Mouse (Mus musculus) kidney, postnatal 14 days (tissue): ENCODE results near the gene Nhlrc4.
A peak's percentile ranks its signal among the peaks of the same experiment; 100 is the strongest.

Experiments
- DNase-seq: peaks from one replicate; pipeline ENCODE4 v3.0.0; 2022; ENCODE audit warnings: mixed read lengths

Nhlrc4 gene

DNA sequence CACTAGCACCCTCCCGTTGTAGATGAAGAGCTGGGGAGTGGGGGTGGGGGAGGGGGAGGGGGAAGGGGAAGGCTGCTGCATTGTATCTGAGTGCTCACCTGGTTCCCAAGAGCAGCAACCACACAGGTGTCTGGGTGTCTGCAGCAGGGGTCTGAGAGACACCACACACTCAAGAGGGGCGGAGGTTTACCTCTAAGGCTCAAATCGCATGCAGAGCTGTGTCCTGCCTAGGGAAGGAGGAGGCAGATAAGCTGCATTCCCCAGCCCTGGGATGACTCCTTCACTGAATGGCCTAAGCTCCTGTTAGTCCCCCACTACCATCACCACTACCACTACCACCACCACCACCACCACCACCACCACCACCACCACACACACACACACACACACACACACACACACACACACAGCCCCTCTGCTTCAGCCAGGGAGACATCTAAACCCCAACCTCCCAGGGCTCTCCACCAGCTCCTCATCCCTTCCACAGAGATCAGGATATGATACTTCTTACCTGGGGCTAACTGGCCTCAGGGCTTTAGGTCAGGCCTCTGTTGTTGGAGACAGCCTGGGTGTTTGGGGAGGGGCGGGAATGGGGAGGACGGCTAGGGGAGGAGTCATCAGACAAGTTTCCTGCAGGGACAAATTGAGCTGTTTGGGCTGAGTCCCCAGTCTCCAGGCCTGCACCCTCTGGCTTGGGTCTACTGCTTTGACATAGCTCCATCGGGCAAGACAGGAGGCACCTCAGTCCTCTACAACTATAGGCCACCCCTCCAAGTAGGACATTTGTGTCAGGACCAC is at the start of gene Nhlrc4, which contains the start of gene Pigq:
Nhlrc4 (minus strand) TSS at position 596 of the 798 bp plus-strand sequence.
Pigq (minus strand) TSS at position 571 of the 798 bp plus-strand sequence.
- no peak for DNase-seq

DNA sequence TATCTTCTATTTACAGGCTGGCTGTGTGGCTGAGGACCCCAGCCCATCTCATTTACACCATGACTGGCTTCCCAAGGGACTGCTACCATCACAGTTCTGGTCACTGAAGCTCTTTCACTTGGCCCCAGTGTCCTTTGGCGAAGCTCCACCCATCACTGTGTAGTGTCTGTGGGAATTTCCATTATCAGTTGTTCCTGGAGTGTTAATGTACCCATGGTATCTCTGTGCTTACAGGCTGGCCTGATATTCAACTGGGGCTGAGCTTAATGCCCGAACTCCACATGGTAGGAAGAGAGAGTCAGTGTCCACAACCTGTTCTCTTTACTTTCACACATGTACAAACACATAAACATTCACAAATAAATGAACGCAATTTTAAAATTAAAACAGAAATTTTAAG is 48.7 kb upstream of the Nhlrc4 start:
- DNase-seq, result no peak

DNA sequence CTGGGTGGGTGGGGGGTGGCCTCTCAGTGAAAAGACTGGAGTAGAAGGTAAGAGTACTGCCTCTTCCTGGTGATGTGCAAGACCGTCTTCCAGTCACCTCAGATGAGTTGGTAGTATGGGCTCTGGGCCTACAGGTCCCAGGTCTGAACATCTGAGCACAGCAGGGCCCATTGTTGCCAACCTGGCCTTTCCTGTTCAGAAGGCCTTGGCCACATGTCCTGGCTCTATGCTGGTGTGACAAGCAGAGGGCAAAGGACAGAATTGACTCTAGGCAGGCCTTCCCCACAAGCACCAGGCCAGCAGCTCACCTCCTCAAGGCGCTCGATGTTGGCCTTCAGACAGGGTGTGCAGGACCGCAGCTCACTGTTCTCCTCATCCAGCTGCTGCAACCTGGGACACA is 47.5 kb upstream of the Nhlrc4 start:
- DNase-seq, result no peak

- no peak for DNase-seq
Observed at GRCm38 (mm10) chr17:25990331-25990730, 45.6 kb upstream of the Nhlrc4 start.

- peak; percentile 96 for DNase-seq
Observed at GRCm38 (mm10) chr17:25985306-25986294, 40.8 kb upstream of the Nhlrc4 start, which contains the start of gene Capn15. Capn15 (minus strand) TSS chr17:25985796.

GRCm38 (mm10) chr17:25984556-25985305 is 40.0 kb upstream of the Nhlrc4 start:
- no peak for DNase-seq

GRCm38 (mm10) chr17:25984066-25984465 is 39.3 kb upstream of the Nhlrc4 start:
- DNase-seq, result no peak

DNA sequence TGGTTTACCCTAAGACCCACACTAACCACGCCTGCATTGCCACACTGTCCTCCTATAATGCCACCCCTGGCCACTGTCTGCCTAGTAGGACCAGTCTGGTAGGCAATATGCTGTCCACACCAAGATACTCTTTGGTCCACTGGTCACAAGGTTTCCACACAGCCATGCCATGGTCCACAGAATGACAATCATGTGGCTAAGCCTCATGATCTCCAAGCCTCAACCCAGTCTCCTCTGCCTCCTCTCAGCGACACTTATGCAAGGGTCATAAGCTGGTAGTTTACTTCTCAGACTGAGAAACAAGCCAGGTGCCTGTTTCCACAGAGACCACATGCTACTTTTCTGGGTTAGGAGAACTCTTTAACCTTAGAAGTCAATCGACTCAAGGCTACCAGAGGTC is 38.2 kb upstream of the Nhlrc4 start:
- no peak for DNase-seq

DNA sequence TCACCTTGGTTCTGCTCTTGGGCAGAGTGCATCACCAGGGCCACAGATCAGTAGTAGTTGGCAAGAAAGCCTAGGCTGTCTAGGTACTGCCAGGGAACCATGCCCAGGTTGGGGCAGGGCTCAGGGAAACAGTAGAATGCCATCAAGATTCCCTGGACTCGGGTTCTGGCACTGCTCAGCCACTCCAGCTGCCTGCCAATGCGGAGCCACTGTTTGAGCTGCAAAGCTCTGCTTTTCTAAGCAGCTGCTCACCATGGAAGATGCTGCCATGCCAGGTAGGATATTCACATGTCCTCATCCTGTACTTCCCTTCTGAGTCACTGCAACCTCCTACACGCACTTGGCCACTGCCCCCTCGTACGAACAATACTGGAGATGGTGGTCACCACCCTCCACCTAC is 36.1 kb upstream of the Nhlrc4 start:
- DNase-seq, result no peak

- peak; percentile 52 for DNase-seq
Observed at GRCm38 (mm10) chr17:25979829-25980738, 35.3 kb upstream of the Nhlrc4 start.

GRCm38 (mm10) chr17:25970954-25971707 is 26.4 kb upstream of the Nhlrc4 start:
- DNase-seq, result no peak

GRCm38 (mm10) chr17:25970448-25970847 is 25.7 kb upstream of the Nhlrc4 start:
- no peak for DNase-seq

GRCm38 (mm10) chr17:25968176-25968575 is 23.4 kb upstream of the Nhlrc4 start:
- DNase-seq, result peak; percentile 80

DNA sequence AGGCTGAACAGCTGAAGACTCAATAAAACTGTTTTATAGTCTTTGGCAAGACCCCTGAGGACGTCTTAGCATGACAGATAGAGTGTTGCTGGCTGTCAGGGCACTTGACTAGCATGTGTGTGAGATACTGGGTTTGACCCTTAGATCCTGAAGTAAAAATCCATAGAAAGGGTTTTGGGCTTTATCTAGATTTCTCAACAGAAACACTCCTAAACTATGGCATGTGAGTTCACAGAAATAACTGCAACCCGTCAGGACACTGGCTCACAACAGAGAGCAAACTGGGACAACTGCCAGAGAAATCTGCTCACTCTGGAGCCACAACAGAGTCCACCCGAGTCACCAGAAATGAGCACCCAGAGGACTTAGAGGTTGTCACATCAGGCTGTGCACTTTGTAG is 22.9 kb upstream of the Nhlrc4 start:
- peak; percentile 63 for DNase-seq

DNA sequence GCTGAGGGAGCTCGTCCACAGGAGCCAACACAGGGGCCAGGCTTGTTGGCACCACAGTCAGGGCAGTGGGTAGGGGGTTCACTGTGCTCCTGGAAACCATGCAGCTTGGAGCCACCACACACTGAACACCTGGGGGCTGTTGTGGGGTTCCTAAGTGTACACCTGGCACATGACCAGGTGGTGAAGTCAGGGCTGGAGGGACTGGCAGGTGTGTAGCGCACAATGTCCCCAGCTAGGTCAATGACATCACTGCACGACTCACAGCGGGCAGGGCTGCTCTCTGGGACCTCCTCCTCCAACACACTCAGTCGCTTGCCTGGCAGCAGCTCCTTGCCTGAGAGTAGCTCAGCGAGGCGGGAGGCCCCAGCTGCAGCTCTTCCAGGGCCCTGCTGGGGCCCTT is 19.5 kb upstream of the Nhlrc4 start:
- no peak for DNase-seq

- DNase-seq, result no peak
Observed at GRCm38 (mm10) chr17:25962413-25962905, 17.7 kb upstream of the Nhlrc4 start.

DNA sequence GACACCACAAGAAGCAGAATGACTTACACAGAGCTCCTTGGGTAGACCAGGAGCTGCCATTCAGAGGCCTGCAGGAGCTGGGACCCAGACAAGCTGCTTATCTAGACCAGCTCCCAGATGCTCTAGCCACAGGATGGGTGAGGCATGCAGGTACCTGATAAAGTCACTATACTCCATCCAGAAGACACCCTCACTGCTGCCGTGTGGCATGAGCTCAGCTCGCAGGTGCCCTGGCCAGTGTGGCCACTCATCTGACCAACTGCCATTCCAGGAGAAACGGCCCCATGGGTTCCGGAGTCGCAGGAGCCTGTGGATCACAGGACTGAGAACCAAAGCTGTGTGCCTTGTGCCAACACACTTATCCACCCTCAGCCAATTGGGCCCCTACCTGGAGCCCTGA is 16.8 kb upstream of the Nhlrc4 start:
- no peak for DNase-seq

GRCm38 (mm10) chr17:25959630-25960467 is 15.1 kb upstream of the Nhlrc4 start:
- DNase-seq, result no peak

DNA sequence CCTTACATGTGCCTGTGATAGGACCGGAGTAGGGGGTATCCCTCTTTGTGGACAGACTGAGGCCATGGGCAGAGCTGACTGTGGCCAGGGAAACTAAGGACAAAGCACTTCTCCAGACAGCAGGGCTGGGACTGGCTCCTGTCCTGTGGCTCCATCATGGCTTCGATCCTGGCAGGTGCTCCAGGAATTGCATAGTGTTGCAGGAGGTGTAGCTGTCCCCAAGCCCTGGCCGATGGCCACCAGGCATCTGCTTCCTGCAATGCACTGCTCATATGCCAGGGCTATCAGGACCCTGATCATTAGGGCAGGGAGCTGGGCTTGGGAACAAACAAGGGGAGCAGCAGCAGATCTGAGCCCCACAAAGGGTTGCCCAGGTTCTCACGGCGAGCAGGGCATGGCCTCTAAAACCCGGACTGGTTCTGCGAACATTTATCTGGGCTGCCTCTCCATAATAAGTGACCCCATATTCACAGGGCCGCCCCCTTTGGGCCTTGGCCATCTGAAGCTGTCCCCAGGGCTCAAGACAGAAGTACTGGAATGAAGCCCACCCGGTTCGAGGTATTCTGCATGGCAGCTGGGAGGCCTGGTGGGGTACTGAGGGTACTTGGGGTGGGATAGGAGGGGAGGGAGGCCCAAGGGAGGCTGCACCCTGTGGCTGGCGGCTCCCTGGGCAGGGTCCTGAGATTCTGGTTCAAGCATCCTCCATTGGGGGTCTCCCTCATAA is 14.2 kb upstream of the Nhlrc4 start:
- DNase-seq, result no peak
